Mouse (Mus musculus) MEL (cell line): Measurements from ENCODE around the gene Antxr1.

Experiments
- CTCF ChIP-seq, 3 experiments: IDR thresholded peaks in 2 of 3; conservative IDR thresholded peaks in 1 of 3; 2 replicates each; pipeline ENCODE4 v1.5.1; 2011 to 2012; ENCODE audit warnings: low read length in 3 of 3, low read depth in 2 of 3, mild to moderate bottlenecking in 2 of 3, improper control_type of control experiment in 1 of 3, inconsistent platforms in 1 of 3, mixed read lengths in 1 of 3, moderate library complexity in 1 of 3; ENCODE audit not compliant: control insufficient read depth in 1 of 3, insufficient read depth in 1 of 3, poor library complexity in 1 of 3, severe bottlenecking in 1 of 3
- EP300 ChIP-seq, 2 experiments: IDR thresholded peaks; 2 replicates each; pipeline ENCODE4 v1.6.1; 2011; ENCODE audit warnings: improper control_type of control experiment in 2 of 2, low read length in 2 of 2, low read depth in 1 of 2, mild to moderate bottlenecking in 1 of 2
- POLR2A ChIP-seq, 2 experiments: IDR thresholded peaks; 2 replicates each; pipeline ENCODE4 v1.6.1; 2011 to 2012; ENCODE audit warnings: low read length in 2 of 2, mild to moderate bottlenecking in 2 of 2, control low read depth in 1 of 2, improper control_type of control experiment in 1 of 2, low read depth in 1 of 2, moderate library complexity in 1 of 2; ENCODE audit not compliant: control insufficient read depth in 1 of 2, insufficient read depth in 1 of 2, poor library complexity in 1 of 2
- POLR2AphosphoS2 ChIP-seq: IDR thresholded peaks from 2 replicates; pipeline ENCODE4 v1.6.1; 2011; ENCODE audit warnings: low read length, improper control_type of control experiment
- RCOR1 ChIP-seq: IDR thresholded peaks from 2 replicates; pipeline ENCODE4 v1.6.1; 2012; ENCODE audit warnings: low read depth, mild to moderate bottlenecking, inconsistent platforms, low read length, improper control_type of control experiment
- SMC3 ChIP-seq: IDR thresholded peaks from 2 replicates; pipeline ENCODE4 v1.6.1; 2011; ENCODE audit warnings: low read depth, low read length, improper control_type of control experiment
- USF2 ChIP-seq, 2 experiments: IDR thresholded peaks; 2 replicates each; pipeline ENCODE4 v1.6.1; 2011 to 2012; ENCODE audit warnings: improper control_type of control experiment in 2 of 2, low read length in 2 of 2, borderline replicate concordance in 1 of 2, inconsistent platforms in 1 of 2, low read depth in 1 of 2, mild to moderate bottlenecking in 1 of 2; ENCODE audit not compliant: insufficient read depth in 1 of 2

GRCm38 (mm10) chr6:87158062-87158623 lies 177.5 kb downstream of the Antxr1 start:
- TF ChIP-seq CTCF (IDR thresholded peaks at IDR 0.05 in 2 of 3, conservative IDR thresholded peaks at IDR 0.05 in 1 of 3; ENCODE audit: control insufficient read depth in 1 of 3, insufficient read depth in 1 of 3, low read depth in 2 of 3, low read length in 3 of 3, poor library complexity in 1 of 3, severe bottlenecking in 1 of 3), result no peak
- TF ChIP-seq RCOR1, result no peak
- no peak for TF ChIP-seq SMC3
- TF ChIP-seq POLR2A (IDR thresholded peaks at IDR 0.05; ENCODE audit: control insufficient read depth in 1 of 2, insufficient read depth in 1 of 2, low read depth in 1 of 2, low read length in 2 of 2, poor library complexity in 1 of 2), result no peak
- TF ChIP-seq EP300 (IDR thresholded peaks at IDR 0.05; ENCODE audit: low read depth in 1 of 2, low read length in 2 of 2), result no peak
- no peak for TF ChIP-seq USF2 (IDR thresholded peaks at IDR 0.05; ENCODE audit: borderline replicate concordance in 1 of 2, insufficient read depth in 1 of 2, low read depth in 1 of 2, low read length in 2 of 2)
- TF ChIP-seq POLR2AphosphoS2, result no peak
